Mouse (Mus musculus) CD8-positive naive resting alpha-beta T cell, adult 57 days (primary cell): Measurements from ENCODE around the gene Gm2163. TPM values are rescaled to one million over a fixed set of nuclear protein-coding genes. Genes with fewer than 3 reads are reported as not detected.

ENCODE experiments used
- total RNA-seq: library from RNA; stranded (reverse); gene quantifications from one replicate; pipeline ENCODE4 v1.2.4, GENCODE M21; 2023

The Gm2163 gene
- not detected for total RNA-seq

DNA sequence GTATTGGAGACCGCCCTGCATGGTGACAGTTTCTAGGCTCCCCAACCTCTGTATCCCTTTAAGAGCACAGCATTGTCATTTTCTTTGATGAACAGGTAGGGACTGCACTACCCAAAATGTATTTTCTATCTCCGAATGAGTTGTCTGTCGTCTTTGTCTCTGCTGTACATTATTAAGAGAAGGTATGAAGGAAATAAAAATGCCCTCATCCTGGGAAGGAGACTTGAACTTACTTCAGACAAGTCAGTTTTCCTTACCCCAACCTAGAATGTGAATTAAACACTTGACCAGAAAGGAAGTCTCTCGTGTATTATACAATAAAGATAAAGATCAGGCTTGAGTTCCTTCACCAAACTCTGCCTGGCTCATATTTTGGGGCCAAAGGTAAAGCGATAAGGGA is at the start of gene Gm2163:
TSS of gene Gm2163 (plus strand) at position 301 of the 400 bp plus-strand sequence.

GRCm38 (mm10) chr4:42439078-42439477 is 27.5 kb upstream of the Gm2163 start, which contains the start of gene Gm21586:
TSS of gene Gm21586 (plus strand) at chr4:42439378.

DNA sequence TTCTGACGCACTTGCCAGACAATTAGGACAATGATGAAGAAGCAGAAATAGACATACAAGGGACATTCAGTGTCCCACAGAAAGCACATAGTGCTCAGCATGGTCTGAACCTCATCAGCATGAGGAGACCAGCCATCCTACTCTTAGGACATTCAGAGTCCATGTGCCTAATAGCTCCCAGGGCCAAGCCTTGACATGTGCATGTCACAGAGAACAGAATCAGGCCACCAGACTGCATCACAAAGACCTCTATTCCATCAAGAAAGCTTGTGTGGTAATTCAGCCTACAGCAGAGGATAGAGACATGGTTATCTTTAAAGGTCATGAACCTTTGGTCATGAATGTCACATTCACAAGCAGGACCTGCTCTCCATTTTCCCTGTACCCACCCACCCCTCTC is 61.5 kb downstream of the Gm2163 start, which contains the start of gene Fam205a2:
TSS of gene Fam205a2 (minus strand) at position 101 of the 400 bp plus-strand sequence.

DNA sequence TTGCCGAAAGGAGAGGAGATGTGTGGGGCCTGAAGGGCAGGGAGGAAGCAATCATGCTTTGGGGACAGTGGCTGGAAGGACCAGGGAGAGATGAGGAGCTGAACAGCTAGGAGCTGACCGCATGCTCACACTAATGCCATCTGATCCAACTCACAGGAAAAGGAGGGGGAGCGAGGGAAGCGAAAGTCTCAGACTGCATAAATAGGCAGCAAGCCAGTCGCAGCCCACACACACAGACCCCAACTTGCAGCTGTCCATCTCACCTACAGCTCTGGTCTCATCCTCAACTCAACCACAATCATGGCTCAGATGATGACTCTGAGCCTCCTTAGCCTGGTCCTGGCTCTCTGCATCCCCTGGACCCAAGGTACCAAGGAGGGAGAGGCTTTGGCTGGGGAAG is 145.3 kb downstream of the Gm2163 start, which contains the start of gene Gm10591:
TSS of gene Gm10591 (plus strand) at position 301 of the 400 bp plus-strand sequence.

DNA sequence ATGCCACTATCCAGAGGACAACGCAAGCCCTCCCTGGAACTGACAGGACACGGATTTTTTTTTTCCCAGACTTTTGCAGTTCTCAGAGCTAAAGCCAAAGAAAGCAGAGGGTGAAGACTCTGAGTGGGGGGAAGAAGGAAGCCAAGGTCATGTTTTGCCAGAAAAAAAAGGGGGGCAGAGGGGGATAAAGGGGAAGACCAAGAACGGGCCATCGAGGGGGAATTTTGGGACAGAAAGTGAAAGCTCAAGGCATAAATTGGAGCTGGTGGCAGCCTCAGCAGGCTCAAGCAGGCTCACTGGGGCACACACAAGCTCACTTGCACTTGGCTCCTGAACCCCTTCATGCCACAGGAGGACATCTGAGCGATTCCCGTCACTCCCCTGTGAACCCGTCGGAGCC is 162.9 kb downstream of the Gm2163 start, which contains the start of gene Gm2564:
TSS of gene Gm2564 (plus strand) at position 301 of the 400 bp plus-strand sequence.

Other genes with a start within 250 kb of the Gm2163 start
- gene Gm10600, start 226.1 kb upstream of the Gm2163 start, total RNA-seq = not detected
- gene Ccl21b, start 211.0 kb upstream of the Gm2163 start, total RNA-seq = not detected
- gene Gm21953, start 172.5 kb upstream of the Gm2163 start, total RNA-seq = not detected
- gene Fam205a3, start 148.4 kb upstream of the Gm2163 start, total RNA-seq = not detected
- gene Gm21586, start 27.4 kb upstream of the Gm2163 start, total RNA-seq = not detected
- not detected for gene Fam205a2, start 61.4 kb downstream of the Gm2163 start, total RNA-seq
- not detected for gene Gm10591, start 145.4 kb downstream of the Gm2163 start, total RNA-seq
- not detected for gene Gm2564, start 163.0 kb downstream of the Gm2163 start, total RNA-seq
- gene Ccl27b, start 188.5 kb downstream of the Gm2163 start, total RNA-seq = not detected
- not detected for gene Il11ra2, start 195.1 kb downstream of the Gm2163 start, total RNA-seq